Mouse (Mus musculus) central nervous system, embryonic 11.5 days (tissue): ENCODE results near the gene Scgn. TPM values are rescaled to one million over a fixed set of nuclear protein-coding genes. Genes with fewer than 3 reads are reported as not detected.

ENCODE experiments used
- polyA plus RNA-seq: library from polyadenylated mRNA; depleted of rRNA; stranded (reverse); fragments of >200 nt; gene quantifications from 2 replicates; pipeline ENCODE4 v1.2.3, GENCODE M21; 2012; rRNA removed

The Scgn gene
- 0.31 and 0.34 TPM in 2 replicates for polyA plus RNA-seq

DNA sequence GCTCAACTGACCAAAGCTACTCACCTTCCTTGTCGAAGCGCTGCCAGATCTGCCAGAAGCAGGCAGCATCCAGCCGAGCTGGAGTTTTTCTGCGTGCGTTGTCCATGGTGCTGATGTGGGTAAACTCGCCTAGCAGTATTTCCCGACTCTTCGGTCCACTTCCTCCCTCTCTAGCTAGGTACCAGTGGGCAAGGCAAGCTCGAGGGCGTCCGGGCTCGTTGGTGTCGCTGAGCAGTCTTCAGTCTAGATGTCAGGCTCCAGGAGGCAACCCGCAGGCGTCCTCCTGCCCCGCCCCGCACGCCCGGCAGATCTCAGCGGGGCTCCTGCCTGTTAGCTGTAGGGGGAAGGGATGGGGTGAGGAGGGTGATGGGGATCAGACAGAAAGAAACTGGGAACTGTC, at the start of gene Scgn:
Gene Scgn, minus strand, starts transcription at position 287 of the 400 bp plus-strand sequence.

DNA sequence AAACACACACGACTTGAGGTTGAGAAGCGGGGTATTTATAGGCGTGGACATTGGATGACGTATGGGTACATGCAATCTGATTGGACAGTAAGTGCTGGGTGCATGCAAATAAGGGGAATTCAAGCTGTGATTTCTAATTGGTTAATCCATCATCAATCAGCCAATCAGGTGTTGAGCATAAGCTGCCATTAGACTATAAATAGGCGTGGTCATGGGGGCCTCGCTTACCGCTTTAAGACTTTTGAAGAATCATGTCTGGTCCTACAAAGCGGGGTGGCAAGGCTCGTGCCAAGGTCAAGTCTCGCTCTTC, 56.8 kb downstream of the Scgn start, which contains the start of gene Hist1h2aa:
Gene Hist1h2aa, plus strand, starts transcription at position 252 of the 310 bp plus-strand sequence.

DNA sequence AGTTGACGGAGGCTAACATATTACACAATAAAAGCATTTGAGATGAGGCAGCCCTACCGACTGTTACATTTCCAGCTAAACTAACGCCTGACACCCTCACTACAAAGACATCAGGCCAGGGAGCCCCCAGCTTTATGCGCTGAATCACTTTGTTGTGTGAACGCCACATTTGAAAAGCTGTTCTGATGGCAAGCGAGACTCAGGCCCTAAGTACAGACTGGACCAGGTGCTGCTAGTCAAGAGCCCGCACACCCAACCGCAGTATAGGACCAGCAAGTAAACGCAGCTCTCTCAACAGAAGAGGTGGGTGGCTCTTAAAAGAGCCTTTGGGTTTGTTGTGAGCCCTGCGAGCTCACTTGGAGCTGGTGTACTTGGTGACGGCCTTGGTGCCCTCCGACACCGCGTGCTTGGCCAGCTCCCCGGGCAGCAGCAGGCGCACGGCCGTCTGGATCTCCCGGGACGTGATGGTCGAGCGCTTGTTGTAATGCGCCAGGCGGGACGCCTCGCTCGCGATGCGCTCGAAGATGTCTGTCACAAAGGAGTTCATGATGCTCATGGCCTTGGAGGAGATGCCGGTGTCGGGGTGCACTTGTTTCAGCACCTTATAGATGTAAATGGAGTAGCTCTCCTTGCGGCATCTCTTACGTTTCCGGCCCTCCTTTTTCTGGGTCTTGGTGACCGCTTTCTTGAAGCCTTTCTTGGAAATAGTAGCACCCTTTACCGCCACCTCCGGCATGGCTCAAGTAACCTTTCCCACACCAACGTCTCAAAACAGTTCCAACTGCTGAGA, 57.4 kb downstream of the Scgn start, which contains the start of gene Hist1h2ba:
Gene Hist1h2ba, minus strand, starts transcription at position 736 of the 790 bp plus-strand sequence.

DNA sequence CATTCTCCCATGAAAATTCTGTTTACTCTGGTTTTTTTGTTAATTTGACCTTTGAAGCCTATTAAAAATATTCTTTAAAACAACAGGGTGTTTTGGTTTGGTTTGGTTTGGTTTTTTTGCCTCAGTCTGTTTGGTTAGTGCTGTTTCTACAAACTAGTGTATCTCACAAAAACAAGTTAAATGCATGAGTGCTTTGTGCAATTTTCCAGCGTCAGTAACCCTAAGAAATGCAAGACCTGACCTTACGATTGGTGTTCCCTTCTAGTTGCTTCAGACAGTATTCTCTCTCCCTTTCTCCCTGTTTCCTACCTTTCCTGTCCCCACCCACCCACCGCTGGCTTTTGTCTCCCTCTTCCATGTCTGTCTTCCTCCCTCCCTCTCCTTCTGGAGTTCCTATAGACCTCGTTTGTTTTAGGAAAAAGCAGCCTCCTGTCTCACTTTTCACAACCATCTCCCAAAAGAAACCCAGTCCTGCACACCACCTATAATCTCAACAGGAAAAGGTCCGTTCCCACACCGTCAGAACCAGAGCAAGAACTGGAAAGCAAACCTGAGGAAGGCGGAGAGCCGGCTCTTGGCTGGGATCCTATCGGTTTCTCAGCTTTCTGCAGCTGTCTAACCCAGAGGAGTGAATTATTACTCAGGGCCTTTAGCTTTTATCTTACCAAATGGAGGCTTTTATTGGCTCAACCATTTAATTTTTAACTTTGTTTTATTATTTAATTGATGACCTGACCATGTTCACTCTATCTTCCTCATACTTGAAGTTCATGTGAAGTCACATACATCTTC, 76.4 kb downstream of the Scgn start, which contains the start of gene Slc17a4:
Gene Slc17a4, minus strand, starts transcription at position 634 of the 792 bp plus-strand sequence.

Other genes with a start within 250 kb of the Scgn start
- gene Hist1h3c, start 245.6 kb downstream of the Scgn start, polyA plus RNA-seq: 51.1 and 52.4 TPM in 2 replicates
- gene Hist1h2bb, start 244.5 kb downstream of the Scgn start, polyA plus RNA-seq: 6.3 and 16.8 TPM in 2 replicates
- 44.2 and 53.2 TPM in 2 replicates for gene Hist1h2ab, start 240.1 kb downstream of the Scgn start, polyA plus RNA-seq
- 52.8 and 64.6 TPM in 2 replicates for gene Hist1h3b, start 238.9 kb downstream of the Scgn start, polyA plus RNA-seq
- 29.2 and 64.2 TPM in 2 replicates for gene Hist1h4b, start 234.2 kb downstream of the Scgn start, polyA plus RNA-seq
- gene Hist1h4a, start 230.0 kb downstream of the Scgn start, polyA plus RNA-seq: 7.3 and 15.7 TPM in 2 replicates
- gene Hist1h3a, start 228.8 kb downstream of the Scgn start, polyA plus RNA-seq: 31.4 and 33.8 TPM in 2 replicates
- 9.1 and 22.2 TPM in 2 replicates for gene Hist1h1a, start 227.5 kb downstream of the Scgn start, polyA plus RNA-seq
- gene Trim38, start 221.3 kb downstream of the Scgn start, polyA plus RNA-seq: not detected in 2 replicates
- 0.01 and 0.04 TPM in 2 replicates for gene Slc17a2, start 184.2 kb downstream of the Scgn start, polyA plus RNA-seq
- gene Slc17a3, start 151.8 kb downstream of the Scgn start, polyA plus RNA-seq: 0.06 and 0.08 TPM in 2 replicates
- gene Slc17a1, start 123.5 kb downstream of the Scgn start, polyA plus RNA-seq: 0.02 TPM in 1 of 2 replicates, not detected in the other
- 0.05 and 0.10 TPM in 2 replicates for gene Slc17a4, start 76.2 kb downstream of the Scgn start, polyA plus RNA-seq
- gene Hist1h2ba, start 57.1 kb downstream of the Scgn start, polyA plus RNA-seq: not detected in 2 replicates
- gene Hist1h2aa, start 56.8 kb downstream of the Scgn start, polyA plus RNA-seq: not detected in 2 replicates